In the genomic region with DNA sequence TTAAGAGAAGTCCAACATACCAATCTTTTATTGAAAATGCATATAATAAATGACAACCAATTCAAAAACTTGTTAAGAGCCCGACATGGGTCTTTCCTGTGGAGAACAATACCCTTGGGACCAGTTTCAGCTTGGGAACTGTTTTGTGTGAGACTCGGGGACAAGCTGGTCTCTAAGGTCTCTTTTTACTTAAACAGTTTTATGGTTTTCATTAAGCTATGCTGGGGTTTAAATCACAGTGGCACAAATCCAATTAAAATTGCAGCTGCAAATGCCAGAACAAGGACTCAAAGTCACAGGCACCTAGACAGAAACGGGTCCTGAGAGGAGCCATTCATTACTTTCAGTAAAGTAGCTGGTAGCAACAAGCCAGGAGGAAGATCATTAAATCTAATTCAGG, we compare ENCODE assay signal across 21 mouse cellular contexts. TPM values are rescaled to one million over a fixed set of nuclear protein-coding genes. Genes with fewer than 3 reads are reported as not detected.
DNase-seq lines count a peak whose midpoint lies in the region; ATAC-seq and TF ChIP-seq lines count a peak whose summit lies in the region.
"Had no signal": no experiment of that assay in that cellular context is flagged by ENCODE, and none has a peak within 500 bp of the region (broad histone marks: within the 10 kb centered on the region; RNA-seq: fewer than 3 reads in every experiment).

No protein-coding gene starts in this region.

- no peak overlapping the region for H3K4me2 ChIP-seq in hindbrain, embryonic 14.5 days (replicated peaks)
- no peak overlapping the region for H3K4me2 ChIP-seq in hindbrain, embryonic 11.5 days (replicated peaks; ENCODE audit: low read depth, low read length)
- H3K4me2 ChIP-seq in lung, postnatal 0 days (replicated peaks; ENCODE audit: low read depth, low read length), result no peak overlapping the region
- 0 out of 2 replicates have a peak overlapping the region, but pooled peaks have one; percentile 9 for H3K4me2 ChIP-seq in limb, embryonic 13.5 days (replicated peaks)
- no peak overlapping the region for H3K4me2 ChIP-seq in heart, embryonic 12.5 days
- H3K4me2 ChIP-seq: heart, embryonic 13.5 days; kidney, embryonic 15.5 days; limb, embryonic 15.5 days; liver, embryonic 15.5 days had no signal

- ATAC-seq in hindbrain, embryonic 14.5 days (ENCODE audit: low FRiP score), result no peak
- ATAC-seq in hindbrain, embryonic 11.5 days (ENCODE audit: low FRiP score), result no peak
- ATAC-seq in lung, postnatal 0 days, result no peak
- ATAC-seq in limb, embryonic 13.5 days (ENCODE audit: low FRiP score, low read depth), result peak; percentile 52; the same call in 1 of the 2 replicates
- ATAC-seq in heart, embryonic 12.5 days (ENCODE audit: insufficient number of reproducible peaks, low FRiP score), result no peak
- no peak for ATAC-seq in CD4-positive, CD25-positive, alpha-beta regulatory T cell, adult 4 months
- ATAC-seq: forebrain, postnatal 0 days; intestine, embryonic 16.5 days had no signal

- no peak for DNase-seq in hindbrain, embryonic 14.5 days (ENCODE audit: low spot score)
- DNase-seq in hindbrain, embryonic 11.5 days (ENCODE audit: low spot score), result no peak
- no peak for DNase-seq in lung, postnatal 0 days (ENCODE audit: low spot score)
- DNase-seq in lung, postnatal 4 days, result no peak
- DNase-seq in forelimb bud, embryonic 11.5 days (ENCODE audit: low read depth, low spot score), result peak; percentile 77
- DNase-seq: adrenal gland, postnatal 25 days; cerebellum, adult 11-12 months; cerebellum, postnatal 14 days; forebrain, postnatal 0 days; lung, postnatal 36 days; thymus, postnatal 25 days had no signal

- TF ChIP-seq EP300 in lung, postnatal 0 days (IDR thresholded peaks at IDR 0.05), result no peak

- H3K27me3 ChIP-seq in hindbrain, embryonic 14.5 days (ENCODE audit: control insufficient read depth, insufficient read depth, low read length), result no peaks in the 10 kb centered on the region
- no peaks in the 10 kb centered on the region for H3K27me3 ChIP-seq in hindbrain, embryonic 11.5 days (ENCODE audit: control insufficient read depth, insufficient read depth, low read length)
- H3K27me3 ChIP-seq in lung, postnatal 0 days (replicated peaks; ENCODE audit: insufficient read depth, low read length), result no peaks in the 10 kb centered on the region
- peaks cover 4% of the 10 kb centered on the region; the same call in 1 of the 2 replicates for H3K27me3 ChIP-seq in limb, embryonic 13.5 days
- no peaks in the 10 kb centered on the region for H3K27me3 ChIP-seq in heart, embryonic 12.5 days (replicated peaks)
- H3K27me3 ChIP-seq: CH12.LX; heart, embryonic 13.5 days; kidney, embryonic 15.5 days; limb, embryonic 15.5 days; liver, embryonic 15.5 days had no signal

- TF ChIP-seq CTCF in lung, postnatal 0 days (IDR thresholded peaks at IDR 0.05), result no peak

- H3K9ac ChIP-seq in hindbrain, embryonic 14.5 days, result no peak overlapping the region
- H3K9ac ChIP-seq in hindbrain, embryonic 11.5 days (ENCODE audit: low read depth, low read length), result no peak overlapping the region
- H3K9ac ChIP-seq in lung, postnatal 0 days (replicated peaks; ENCODE audit: low read depth), result no peak overlapping the region
- H3K9ac ChIP-seq in limb, embryonic 13.5 days, result no peak overlapping the region
- no peak overlapping the region for H3K9ac ChIP-seq in heart, embryonic 12.5 days
- H3K9ac ChIP-seq: forebrain, postnatal 0 days; heart, embryonic 13.5 days; kidney, embryonic 15.5 days; limb, embryonic 15.5 days; liver, embryonic 15.5 days had no signal

- no peaks in the 10 kb centered on the region for H3K36me3 ChIP-seq in hindbrain, embryonic 14.5 days (replicated peaks; ENCODE audit: control insufficient read depth, insufficient read depth)
- H3K36me3 ChIP-seq in hindbrain, embryonic 11.5 days (ENCODE audit: control insufficient read depth, insufficient read depth, low read length), result no peaks in the 10 kb centered on the region
- H3K36me3 ChIP-seq in lung, postnatal 0 days (ENCODE audit: insufficient read depth, low read length), result no peaks in the 10 kb centered on the region
- no peaks in the 10 kb centered on the region for H3K36me3 ChIP-seq in limb, embryonic 13.5 days
- no peaks in the 10 kb centered on the region for H3K36me3 ChIP-seq in heart, embryonic 12.5 days
- H3K36me3 ChIP-seq: forebrain, embryonic 10.5 days; heart, embryonic 13.5 days; kidney, embryonic 15.5 days; limb, embryonic 15.5 days; liver, embryonic 15.5 days had no signal

- H3K4me3 ChIP-seq in hindbrain, embryonic 14.5 days (replicated peaks; ENCODE audit: low read length), result no peak overlapping the region
- no peak overlapping the region for H3K4me3 ChIP-seq in hindbrain, embryonic 11.5 days (ENCODE audit: low read depth, low read length)
- H3K4me3 ChIP-seq in lung, postnatal 0 days (ENCODE audit: low read depth, low read length), result no peak overlapping the region
- no peak overlapping the region for H3K4me3 ChIP-seq in limb, embryonic 13.5 days
- no peak overlapping the region for H3K4me3 ChIP-seq in heart, embryonic 12.5 days
- H3K4me3 ChIP-seq: forebrain, embryonic 10.5 days; heart, embryonic 13.5 days; kidney, embryonic 15.5 days; limb, embryonic 15.5 days; liver, embryonic 15.5 days had no signal

- H3K4me1 ChIP-seq in hindbrain, embryonic 14.5 days (replicated peaks; ENCODE audit: control insufficient read depth, insufficient read depth, low read length), result peaks cover 10% of the 10 kb centered on the region
- H3K4me1 ChIP-seq in hindbrain, embryonic 11.5 days (replicated peaks; ENCODE audit: control insufficient read depth, insufficient read depth, low read length), result no peaks in the 10 kb centered on the region
- no peaks in the 10 kb centered on the region for H3K4me1 ChIP-seq in lung, postnatal 0 days (ENCODE audit: insufficient read depth, low read depth, low read length)
- H3K4me1 ChIP-seq in limb, embryonic 13.5 days, result peaks cover 49% of the 10 kb centered on the region
- H3K4me1 ChIP-seq in heart, embryonic 12.5 days (replicated peaks), result no peaks in the 10 kb centered on the region
- H3K4me1 ChIP-seq: heart, embryonic 13.5 days; liver, embryonic 15.5 days had no signal

- no peaks in the 10 kb centered on the region for H3K9me3 ChIP-seq in hindbrain, embryonic 14.5 days (ENCODE audit: control insufficient read depth, low read length)
- H3K9me3 ChIP-seq in hindbrain, embryonic 11.5 days (ENCODE audit: control insufficient read depth, low read length), result no peaks in the 10 kb centered on the region
- no peaks in the 10 kb centered on the region for H3K9me3 ChIP-seq in lung, postnatal 0 days (ENCODE audit: low read length)
- 0 out of 2 replicates have a peak, but pooled peaks cover 6% of the 10 kb centered on the region for H3K9me3 ChIP-seq in limb, embryonic 13.5 days
- no peaks in the 10 kb centered on the region for H3K9me3 ChIP-seq in heart, embryonic 12.5 days (replicated peaks)
- H3K9me3 ChIP-seq: forebrain, embryonic 10.5 days; heart, embryonic 13.5 days; kidney, embryonic 15.5 days; limb, embryonic 15.5 days; liver, embryonic 15.5 days had no signal

- 21% methylated on average over 3 of the region's 3 CpGs for WGBS in hindbrain, embryonic 14.5 days
- WGBS in hindbrain, embryonic 11.5 days, result 59% methylated on average over 3 of the region's 3 CpGs
- WGBS in lung, postnatal 0 days, result 50% methylated on average over 3 of the region's 3 CpGs
- 7% methylated on average over 3 of the region's 3 CpGs for WGBS in limb, embryonic 13.5 days
- WGBS in heart, embryonic 12.5 days, result 58% methylated on average over 3 of the region's 3 CpGs

- H3K27ac ChIP-seq in hindbrain, embryonic 14.5 days, result peak overlapping the region; percentile 39; the same call in 1 of the 2 replicates
- H3K27ac ChIP-seq in hindbrain, embryonic 11.5 days (ENCODE audit: low read depth, low read length), result no peak overlapping the region
- H3K27ac ChIP-seq in lung, postnatal 0 days (ENCODE audit: low read length), result 0 out of 2 replicates have a peak overlapping the region, but pooled peaks have one; percentile 1
- no peak overlapping the region for H3K27ac ChIP-seq in limb, embryonic 13.5 days
- H3K27ac ChIP-seq in heart, embryonic 12.5 days (ENCODE audit: poor library complexity, severe bottlenecking), result no peak overlapping the region
- H3K27ac ChIP-seq: forebrain, embryonic 10.5 days; heart, embryonic 13.5 days; kidney, embryonic 15.5 days; limb, embryonic 15.5 days; liver, embryonic 15.5 days had no signal

RNA-seq across cellular contexts. Expression of gene Lmntd1, which starts 8.9 kb away (rescaled TPM):
- polyA plus RNA-seq in hindbrain, embryonic 14.5 days (2014; fragmentation: Nextera tagmentation; extraction: Ambion mirVana), result 0.95 and 1.3 TPM in 2 replicates
- polyA plus RNA-seq in hindbrain, embryonic 11.5 days (2014; fragmentation: Nextera tagmentation; extraction: Ambion mirVana), result 0.25 TPM in 1 of 2 replicates, not detected in the other
- 0.74 and 0.81 TPM in 2 replicates for polyA plus RNA-seq in lung, postnatal 0 days (2015; fragmentation: Nextera tagmentation; extraction: Ambion mirVana)
- 0.50 TPM in 2 replicates for polyA plus RNA-seq in limb, embryonic 13.5 days (2015; fragmentation: Nextera tagmentation; extraction: Ambion mirVana)
- polyA plus RNA-seq in heart, embryonic 12.5 days (2016; fragmentation: Nextera tagmentation; extraction: Ambion mirVana), result 7.0 and 7.7 TPM in 2 replicates
- polyA plus RNA-seq in CD4-positive, CD25-positive, alpha-beta regulatory T cell, adult 4 months (2017; shearing (Covaris generic)), result not detected
- polyA plus RNA-seq: liver, embryonic 15.5 days had no signal

RNA-seq across cellular contexts. Expression of gene Tuba3b, which starts 10.4 kb away (rescaled TPM):
- polyA plus RNA-seq in hindbrain, embryonic 14.5 days (2014; fragmentation: Nextera tagmentation; extraction: Ambion mirVana), result not detected in 2 replicates
- polyA plus RNA-seq in hindbrain, embryonic 11.5 days (2014; fragmentation: Nextera tagmentation; extraction: Ambion mirVana), result not detected in 2 replicates
- not detected in 2 replicates for polyA plus RNA-seq in lung, postnatal 0 days (2015; fragmentation: Nextera tagmentation; extraction: Ambion mirVana)
- not detected in 2 replicates for polyA plus RNA-seq in limb, embryonic 13.5 days (2015; fragmentation: Nextera tagmentation; extraction: Ambion mirVana)
- polyA plus RNA-seq in heart, embryonic 12.5 days (2016; fragmentation: Nextera tagmentation; extraction: Ambion mirVana), result not detected in 2 replicates
- not detected for polyA plus RNA-seq in CD4-positive, CD25-positive, alpha-beta regulatory T cell, adult 4 months (2017; shearing (Covaris generic))
- polyA plus RNA-seq: forebrain, embryonic 10.5 days; forebrain, postnatal 0 days; heart, embryonic 13.5 days; intestine, embryonic 16.5 days; kidney, embryonic 15.5 days; limb, embryonic 15.5 days had no signal

Comparison
In these comparisons a context has a peak if more than half of its experiments do, and no peak if none do; other contexts are left out.
1. H3K27ac ChIP-seq: peak in hindbrain, embryonic 14.5 days (single experiment) and lung, postnatal 0 days (single experiment); none in hindbrain, embryonic 11.5 days (single experiment), limb, embryonic 13.5 days (single experiment) and heart, embryonic 12.5 days (single experiment).